Mouse (Mus musculus): Measurements from ENCODE around the gene Pde4d.
"Not testable (repeated sequence)": the region's sequence is repeated elsewhere in the genome, so short reads cannot be mapped to it uniquely, and the experiment has no call there.

The Pde4d gene

GRCm38 (mm10) chr13:108686807-108687206 lies 237.1 kb downstream of the Pde4d start:
- in situ Hi-C loops (cut with MseI, MboI) = no loop called here

GRCm38 (mm10) chr13:108692883-108693550 lies 243.3 kb downstream of the Pde4d start:
- in situ Hi-C loops (cut with MseI, MboI) = no loop called here

GRCm38 (mm10) chr13:108705441-108705840 lies 255.7 kb downstream of the Pde4d start:
- in situ Hi-C loops (cut with MseI, MboI) = loop anchor here in 1 of 2 experiments (25.0 kb wide), 1 partner anchor 507 kb away; no protein-coding TSS in a partner anchor

DNA sequence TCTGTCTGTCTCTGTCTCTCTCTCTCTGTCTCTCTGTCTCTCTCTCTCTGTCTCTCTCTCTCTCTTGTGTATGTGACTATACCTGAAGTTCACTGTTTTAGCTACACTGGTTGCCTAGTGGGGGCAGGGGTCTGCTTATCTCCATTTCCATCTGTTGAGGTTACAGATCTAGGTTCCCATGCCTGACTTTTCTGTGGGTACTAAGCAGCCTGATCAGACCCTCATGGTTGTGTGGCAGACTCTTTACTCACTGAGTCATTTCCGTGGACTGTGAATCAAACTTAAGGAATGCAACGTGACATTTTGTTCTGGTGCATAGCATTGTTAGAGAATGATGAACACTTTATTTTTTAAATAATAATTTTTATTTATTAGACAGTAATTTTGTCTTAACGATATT lies 264.3 kb downstream of the Pde4d start:
- in situ Hi-C loops (cut with MseI, MboI) = loop anchor here in 1 of 2 experiments (25.0 kb wide), 1 partner anchor 498 kb away; no protein-coding TSS in a partner anchor

DNA sequence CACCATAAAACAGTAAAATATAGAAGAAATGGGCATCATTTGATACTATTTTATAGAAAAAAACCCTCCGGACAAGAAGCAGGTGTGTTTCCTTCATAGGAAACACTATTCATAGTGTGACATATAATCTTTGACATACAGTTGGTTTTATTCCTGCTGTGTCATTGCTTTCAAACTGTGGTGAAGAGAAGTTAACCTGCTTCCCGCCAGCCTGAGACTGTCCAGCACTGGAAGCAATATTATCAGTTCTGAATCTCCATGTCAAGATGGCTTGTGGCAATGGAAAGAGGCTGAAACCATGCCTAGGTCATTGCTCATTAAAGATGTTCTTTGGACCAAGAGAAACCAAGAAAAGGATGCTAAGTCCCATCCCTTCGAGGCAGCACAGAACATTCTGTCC lies 265.3 kb downstream of the Pde4d start:
- in situ Hi-C loops (cut with MseI, MboI) = loop anchor here in 1 of 2 experiments (25.0 kb wide), 1 partner anchor 497 kb away; no protein-coding TSS in a partner anchor

GRCm38 (mm10) chr13:108722234-108722633 lies 272.5 kb downstream of the Pde4d start:
- in situ Hi-C loops (cut with MseI, MboI) = loop anchor here in 1 of 2 experiments (25.0 kb wide), 1 partner anchor 490 kb away; no protein-coding TSS in a partner anchor

DNA sequence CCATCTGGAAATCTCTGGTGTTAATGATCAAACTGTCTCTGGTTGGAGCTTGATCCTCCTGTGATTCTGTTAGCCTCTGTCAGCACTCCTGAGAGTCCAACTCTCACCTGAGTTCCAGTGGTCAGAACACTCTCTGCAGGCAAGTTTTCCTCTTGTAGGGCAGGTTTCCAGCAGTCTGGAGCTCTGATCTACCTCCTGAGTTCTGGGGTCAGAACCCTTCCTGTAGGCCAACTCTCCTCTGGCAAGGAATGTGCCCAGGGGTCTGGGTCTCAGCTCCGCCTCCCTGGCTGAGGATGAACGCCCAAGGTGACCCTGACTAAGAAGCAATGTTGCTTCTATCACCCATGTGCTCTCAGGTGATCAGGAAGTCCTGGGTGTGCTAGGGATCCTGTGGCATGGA lies 284.6 kb downstream of the Pde4d start:
- in situ Hi-C loops (cut with MseI, MboI) = not testable (repeated sequence)

DNA sequence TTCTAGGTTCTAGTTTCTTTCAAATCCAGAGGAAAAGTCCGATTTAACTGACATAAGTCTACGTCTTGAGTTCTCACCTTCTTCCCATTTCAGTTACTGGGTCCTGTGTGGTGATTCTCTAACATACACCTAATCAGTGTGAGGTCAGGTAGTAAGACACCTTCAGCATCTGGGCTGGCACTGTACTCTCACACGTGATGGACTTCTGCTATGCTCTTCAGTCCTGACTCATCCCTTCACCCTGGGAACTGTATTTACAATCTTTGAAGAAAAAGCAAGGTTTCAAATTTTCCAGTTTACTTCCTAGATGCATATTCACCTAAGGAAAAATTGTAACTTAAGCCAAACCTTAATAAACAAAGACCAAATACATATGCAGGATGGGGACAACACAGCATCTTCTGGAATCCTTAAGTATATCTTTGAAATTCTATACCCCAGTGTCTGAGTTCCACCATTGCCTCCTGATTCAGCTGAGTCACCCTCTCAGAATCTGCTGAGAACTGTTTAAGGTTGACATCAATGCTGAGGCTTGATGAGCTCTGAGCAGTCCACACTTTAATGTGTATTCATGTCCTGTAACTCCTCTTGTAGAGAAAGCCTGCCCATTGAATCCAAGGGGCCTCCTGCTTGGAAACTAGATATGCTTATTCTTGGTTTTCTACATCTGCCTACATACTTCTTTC lies 301.6 kb downstream of the Pde4d start:
- in situ Hi-C loops (cut with MseI, MboI) = no loop called here

- in situ Hi-C loops (cut with MseI, MboI) = no loop called here
These were observed 307.7 kb downstream of the Pde4d start for GRCm38 (mm10) chr13:108757477-108757876.

DNA sequence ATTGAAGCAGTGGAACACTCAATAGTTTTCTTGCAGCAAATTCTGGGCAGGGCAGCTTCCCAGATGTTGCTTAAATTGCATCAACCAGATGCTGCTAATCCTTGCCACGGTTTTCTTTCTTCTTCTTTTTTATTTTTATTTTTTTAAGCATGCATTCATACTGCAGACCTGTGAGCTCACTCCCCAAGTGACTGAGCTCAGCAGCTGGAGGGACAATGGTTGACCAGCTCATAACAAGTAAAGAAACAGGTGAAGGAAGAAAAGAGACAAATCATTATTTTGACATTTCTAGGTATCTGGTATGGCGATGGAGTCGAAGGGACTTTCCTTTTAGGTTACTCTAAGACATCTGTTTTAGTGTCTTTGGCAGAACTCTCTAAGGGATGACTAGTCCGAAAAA lies 308.6 kb downstream of the Pde4d start:
- in situ Hi-C loops (cut with MseI, MboI) = no loop called here

GRCm38 (mm10) chr13:108759140-108759539 lies 309.4 kb downstream of the Pde4d start:
- in situ Hi-C loops (cut with MseI, MboI) = no loop called here

- in situ Hi-C loops (cut with MseI, MboI) = no loop called here
These were observed 313.5 kb downstream of the Pde4d start for GRCm38 (mm10) chr13:108763295-108763694.

- in situ Hi-C loops (cut with MseI, MboI) = no loop called here
These were observed 316.4 kb downstream of the Pde4d start for GRCm38 (mm10) chr13:108766020-108766727.

DNA sequence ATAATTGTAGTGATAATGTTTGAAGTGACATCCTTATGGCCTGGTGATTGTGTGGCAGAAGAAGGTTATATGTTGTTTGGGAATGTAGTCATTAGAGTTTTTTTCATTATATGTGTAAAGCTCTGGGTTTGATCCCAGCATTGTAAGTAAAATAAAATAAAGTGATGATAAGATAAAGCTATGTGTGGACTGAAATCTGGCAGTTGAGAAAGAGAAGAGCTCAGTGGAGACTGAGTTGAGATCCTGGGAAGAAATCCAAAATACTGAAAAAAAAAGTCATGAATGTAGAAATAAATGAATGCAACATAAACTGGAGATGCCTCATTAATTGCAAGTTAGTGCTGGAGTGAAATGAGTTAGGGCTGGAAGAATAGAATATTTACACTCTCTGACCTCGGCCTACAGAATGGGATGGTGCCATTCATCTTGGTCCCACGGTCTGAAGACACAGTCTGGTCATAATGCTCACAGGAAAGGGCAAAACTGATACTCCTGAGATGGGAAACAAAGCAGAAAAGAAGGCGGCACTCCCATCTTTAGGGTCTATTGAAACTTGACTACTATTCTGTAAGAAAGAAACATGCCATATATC lies 319.8 kb downstream of the Pde4d start:
- in situ Hi-C loops (cut with MseI, MboI) = no loop called here

GRCm38 (mm10) chr13:108772386-108772785 lies 322.6 kb downstream of the Pde4d start:
- in situ Hi-C loops (cut with MseI, MboI) = no loop called here

DNA sequence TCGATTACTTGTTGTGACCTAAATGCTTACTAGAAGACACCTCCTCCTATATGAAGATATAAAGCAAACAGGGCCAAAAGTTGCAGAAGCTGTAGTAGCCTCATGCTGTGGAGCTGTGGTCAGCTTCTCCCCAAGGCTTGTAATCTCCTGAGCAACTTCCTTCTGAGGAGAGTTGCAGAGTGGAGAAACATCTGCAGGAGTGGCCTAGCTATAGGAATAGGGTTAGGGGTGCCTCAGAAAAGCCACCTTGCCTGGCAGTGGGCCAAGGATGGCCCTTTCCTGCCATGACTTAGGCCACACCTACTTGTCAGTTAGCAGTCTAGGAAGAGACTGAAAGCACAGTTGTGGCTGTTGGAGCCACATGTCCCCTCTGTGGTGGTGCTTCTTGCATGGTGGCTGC lies 325.2 kb downstream of the Pde4d start:
- in situ Hi-C loops (cut with MseI, MboI) = no loop called here

GRCm38 (mm10) chr13:108775882-108776281 lies 326.1 kb downstream of the Pde4d start:
- in situ Hi-C loops (cut with MseI, MboI) = no loop called here

DNA sequence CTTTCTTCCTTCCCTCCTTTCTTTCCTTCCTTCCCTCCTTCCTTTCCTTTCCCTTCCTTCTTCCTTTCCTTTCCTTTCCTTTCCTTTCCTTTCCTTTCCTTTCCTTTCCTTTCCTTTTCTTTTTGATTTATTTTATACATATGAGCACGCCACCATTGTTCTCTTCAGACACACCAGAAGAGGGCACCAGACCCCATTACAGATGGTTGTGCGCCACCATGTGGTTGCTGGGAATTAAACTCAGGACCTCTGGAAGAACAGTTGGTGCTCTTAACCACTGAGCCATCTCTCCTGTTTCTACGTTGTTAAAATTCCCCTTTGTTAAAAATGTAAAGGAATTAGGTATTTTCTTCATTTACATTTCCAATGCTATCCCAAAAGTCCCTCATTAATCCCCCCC lies 347.9 kb downstream of the Pde4d start:
- in situ Hi-C loops (cut with MseI, MboI) = not testable (repeated sequence)

DNA sequence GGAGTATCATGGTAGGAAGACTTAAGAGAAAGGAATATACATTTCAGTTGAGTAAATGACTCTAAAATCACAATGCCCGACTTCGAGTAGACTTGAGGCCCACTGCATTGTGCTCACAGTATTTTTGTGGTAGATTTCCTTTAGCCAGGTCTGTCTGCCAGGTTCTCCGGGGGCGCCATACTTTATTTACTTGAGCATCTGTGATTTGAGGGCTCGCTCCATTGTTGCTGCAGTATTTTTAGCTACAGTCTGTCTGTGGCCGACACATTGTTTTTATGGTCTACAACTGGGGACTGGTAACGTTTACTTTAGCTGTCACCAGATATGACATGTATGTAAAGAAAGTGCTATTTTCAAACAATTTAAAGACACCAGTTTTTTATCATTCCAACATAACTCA lies 359.4 kb downstream of the Pde4d start:
- in situ Hi-C loops (cut with MseI, MboI) = no loop called here

DNA sequence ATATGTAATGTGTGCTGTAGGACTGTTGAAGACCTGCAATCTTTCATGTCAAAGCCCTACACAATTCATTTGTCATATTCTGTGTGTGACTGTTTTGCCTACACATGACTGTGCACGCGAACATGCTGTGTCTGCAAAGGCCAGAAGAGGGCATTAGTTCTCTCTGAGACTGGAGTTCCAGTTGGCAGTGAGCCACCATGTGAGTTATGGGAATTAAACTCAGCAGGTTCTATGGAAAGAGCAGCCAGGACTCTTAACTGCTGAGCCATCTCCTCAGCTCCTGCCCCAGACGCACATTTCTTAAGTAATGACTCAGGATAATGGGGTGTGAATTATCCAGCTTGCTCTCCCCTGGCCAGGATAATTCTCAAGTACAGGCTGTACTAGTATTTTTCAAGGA lies 363.2 kb downstream of the Pde4d start:
- in situ Hi-C loops (cut with MseI, MboI) = loop anchor here in 1 of 2 experiments (10.0 kb wide), 1 partner anchor 392 kb away; no protein-coding TSS in a partner anchor

DNA sequence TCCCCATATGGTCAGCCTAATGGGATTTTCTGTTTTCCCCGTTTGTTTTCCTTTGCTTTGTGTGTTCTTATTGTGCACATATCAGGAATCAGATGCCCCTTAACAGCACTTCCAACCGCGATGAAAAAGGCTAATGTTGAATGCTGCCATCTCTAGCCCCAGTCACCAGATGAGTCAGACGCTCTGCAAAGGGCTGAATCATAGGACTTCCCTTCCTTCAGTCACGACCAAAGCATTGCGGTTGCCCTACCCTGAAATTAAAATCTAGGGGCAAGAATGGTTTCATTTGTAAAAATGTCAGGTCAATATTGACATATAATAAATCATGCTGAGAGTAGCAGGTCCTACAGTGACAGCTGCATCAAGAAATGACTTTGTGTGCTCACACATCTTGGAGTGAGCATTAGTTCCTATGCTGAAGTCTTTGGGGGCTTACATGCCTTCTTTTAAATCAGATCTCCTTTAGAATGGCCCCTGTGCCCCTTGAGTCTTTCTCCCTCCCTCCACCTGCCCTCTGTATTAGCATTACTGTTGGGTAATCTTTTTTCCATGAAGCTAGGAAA lies 370.2 kb downstream of the Pde4d start:
- in situ Hi-C loops (cut with MseI, MboI) = loop anchor here in 1 of 2 experiments (10.0 kb wide), 1 partner anchor 385 kb away; no protein-coding TSS in a partner anchor

Measured in mouse trophoblast stem cell (cell line).